Mouse (Mus musculus): ENCODE measurements at regions not wholly inside any gene's neighbourhood (a gene's known extent, or its start where the extent isn't known, plus 50 kb on each side); places are given as distances from the start of the nearest gene placed in this dataset.

DNA sequence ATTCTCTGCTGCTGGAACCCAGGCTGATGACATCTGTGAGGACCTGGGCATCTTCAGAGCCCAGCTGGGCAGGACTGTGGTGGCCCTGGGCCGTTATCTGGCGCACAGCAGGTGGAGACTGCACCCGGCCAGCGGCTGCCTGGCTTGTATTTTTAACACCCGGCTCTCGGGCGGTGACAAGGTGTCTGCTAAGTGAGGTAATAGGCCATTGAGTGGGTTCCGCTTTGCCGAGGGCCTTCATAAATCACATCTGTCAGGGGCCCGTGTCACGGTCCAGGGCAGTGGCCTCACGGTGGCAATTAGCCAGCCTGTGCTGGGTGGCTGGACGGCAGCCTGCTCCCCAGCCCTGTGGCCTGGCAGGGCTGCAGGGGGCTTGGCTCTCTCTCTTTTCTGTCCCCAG lies 118.8 kb downstream of the Mn1 start:
- Histone ChIP-seq H3K9ac (replicated peaks; ENCODE audit: low read length) (no peak overlapping the region), H3K27ac (replicated peaks; ENCODE audit: low read depth, low read length) (no peak overlapping the region), H3K4me3 (replicated peaks; ENCODE audit: low read depth, low read length) (no peak overlapping the region), H3K4me1 (ENCODE audit: control insufficient read depth, insufficient read depth, low read length) (peaks cover 14% of the 10 kb centered on the region), H3K9me3 (ENCODE audit: control insufficient read depth, low read length) (no peaks in the 10 kb centered on the region), H3K27me3 (ENCODE audit: control insufficient read depth, insufficient read depth, low read length) (no peaks in the 10 kb centered on the region), H3K36me3 (ENCODE audit: control insufficient read depth, insufficient read depth, low read length) (no peaks in the 10 kb centered on the region), H3K4me2 (ENCODE audit: low read length) (no peak overlapping the region)
- WGBS: 36% methylated on average over 13 of the region's 13 CpGs
- ATAC-seq (ENCODE audit: low FRiP score, low TSS enrichment) (no peak), DNase-seq (no peak)

DNA sequence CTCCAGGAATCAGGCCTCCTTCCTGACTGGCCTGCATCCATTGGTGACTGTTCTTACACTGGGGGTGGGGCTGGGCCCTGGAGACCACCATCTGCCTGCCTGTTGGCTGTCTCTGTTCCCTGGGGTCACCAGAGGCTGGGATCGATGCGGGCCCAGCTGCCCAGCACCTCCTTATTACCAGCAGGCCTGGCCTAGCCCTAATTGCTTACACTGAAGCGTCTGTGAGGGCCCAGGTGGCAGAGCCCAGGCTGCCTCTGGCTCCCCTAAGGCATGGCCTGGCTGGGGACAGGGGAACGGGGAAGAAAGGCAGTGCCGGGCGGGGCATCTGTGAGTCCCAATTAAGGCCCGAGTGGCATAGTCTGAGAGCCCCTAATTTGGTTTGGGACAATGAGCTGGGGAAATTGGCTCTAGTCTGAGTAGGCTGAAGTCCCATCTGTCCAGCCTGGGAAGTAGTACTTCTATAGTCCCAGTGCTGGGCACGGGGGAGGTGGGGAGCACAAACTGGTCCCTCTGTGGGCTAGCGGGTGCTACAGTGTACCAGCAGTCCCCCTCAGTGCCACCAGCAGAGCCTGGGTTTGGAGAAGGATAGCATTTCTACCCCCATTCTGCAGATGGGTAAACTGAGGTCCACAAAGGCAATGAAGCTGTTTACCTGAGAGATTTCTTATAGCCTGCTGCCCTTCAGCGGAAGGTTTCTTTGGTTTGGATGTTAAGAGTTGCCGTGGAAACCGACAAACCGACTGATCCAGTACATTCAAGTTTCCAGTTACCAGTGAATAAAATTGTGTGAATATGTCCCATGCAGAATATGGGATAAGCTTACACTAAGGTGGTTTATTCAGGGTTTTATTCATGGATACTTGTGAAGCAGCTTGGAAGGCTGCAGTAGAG lies 121.6 kb downstream of the Mn1 start:
- peak; percentile 72 for ATAC-seq (ENCODE audit: low FRiP score, low TSS enrichment)
- Histone ChIP-seq H3K36me3 (ENCODE audit: control insufficient read depth, insufficient read depth, low read length) (no peaks in the 10 kb centered on the region), H3K27ac (replicated peaks; ENCODE audit: low read depth, low read length) (no peak overlapping the region; the same call in 1 of the 2 replicates), H3K4me2 (ENCODE audit: low read length) (no peak overlapping the region), H3K4me1 (ENCODE audit: control insufficient read depth, insufficient read depth, low read length) (peaks cover 10% of the 10 kb centered on the region; the same call in 1 of the 2 replicates), H3K4me3 (replicated peaks; ENCODE audit: low read depth, low read length) (no peak overlapping the region), H3K9me3 (ENCODE audit: control insufficient read depth, low read length) (no peaks in the 10 kb centered on the region), H3K27me3 (ENCODE audit: control insufficient read depth, insufficient read depth, low read length) (no peaks in the 10 kb centered on the region), H3K9ac (replicated peaks; ENCODE audit: low read length) (no peak overlapping the region)
- WGBS: 46% methylated on average over 13 of the region's 13 CpGs
- DNase-seq: peak; percentile 62

DNA sequence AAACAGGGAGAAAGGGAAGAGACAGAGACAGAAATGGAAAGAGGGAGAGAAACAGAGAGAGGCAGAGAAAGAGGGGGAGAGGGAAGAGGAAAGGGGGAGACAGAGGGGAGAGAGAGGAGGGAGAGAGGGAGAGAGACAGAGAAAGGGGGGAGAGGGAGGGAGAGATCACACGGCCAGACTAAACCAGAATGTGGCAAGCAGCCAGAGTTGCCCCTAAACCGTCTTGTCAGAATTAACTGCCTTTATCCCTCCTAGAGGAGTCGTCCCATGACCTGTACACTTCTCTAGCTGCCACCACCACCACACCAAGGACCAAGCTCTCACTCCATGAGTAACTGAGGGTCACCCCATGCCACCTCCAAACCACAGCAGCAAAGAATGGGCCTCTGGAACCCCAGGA lies 123.3 kb downstream of the Mn1 start:
- 18% methylated on average over 3 of the region's 3 CpGs for WGBS
- H3K27ac ChIP-seq (replicated peaks; ENCODE audit: low read depth, low read length): no peak overlapping the region
- DNase-seq (peak; percentile 67), ATAC-seq (ENCODE audit: low FRiP score, low TSS enrichment) (no peak)
- H3K9ac ChIP-seq (replicated peaks; ENCODE audit: low read length): no peak overlapping the region
- H3K4me2 ChIP-seq (ENCODE audit: low read length): no peak overlapping the region
- peaks cover 7% of the 10 kb centered on the region; the same call in 1 of the 2 replicates for H3K4me1 ChIP-seq (ENCODE audit: control insufficient read depth, insufficient read depth, low read length)
- H3K4me3 ChIP-seq (replicated peaks; ENCODE audit: low read depth, low read length): no peak overlapping the region
- no peaks in the 10 kb centered on the region for H3K36me3 ChIP-seq (ENCODE audit: control insufficient read depth, insufficient read depth, low read length)
- H3K9me3 ChIP-seq (ENCODE audit: control insufficient read depth, low read length): no peaks in the 10 kb centered on the region
- no peaks in the 10 kb centered on the region for H3K27me3 ChIP-seq (ENCODE audit: control insufficient read depth, insufficient read depth, low read length)

DNA sequence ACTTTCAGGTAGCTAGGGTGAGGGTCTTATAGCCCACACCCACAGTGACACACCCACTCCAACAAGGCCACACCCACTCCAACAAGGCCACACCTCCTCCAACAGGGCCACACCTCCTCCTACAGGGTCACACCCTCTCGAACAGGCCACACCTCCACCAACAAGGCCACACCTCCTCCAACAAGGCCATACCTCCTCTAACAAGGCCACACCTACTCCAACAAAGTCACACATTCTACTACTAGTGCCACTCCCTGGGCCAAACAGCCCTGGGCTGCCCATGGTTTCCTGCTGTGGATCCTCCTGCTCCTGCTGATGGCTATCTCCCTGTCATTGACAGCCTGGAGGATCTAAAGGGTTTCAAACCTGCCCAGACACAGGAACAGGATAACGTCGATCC lies 124.9 kb downstream of the Mn1 start:
- Histone ChIP-seq H3K9ac (replicated peaks; ENCODE audit: low read length) (no peak overlapping the region), H3K36me3 (ENCODE audit: control insufficient read depth, insufficient read depth, low read length) (no peaks in the 10 kb centered on the region), H3K27ac (replicated peaks; ENCODE audit: low read depth, low read length) (no peak overlapping the region), H3K27me3 (ENCODE audit: control insufficient read depth, insufficient read depth, low read length) (no peaks in the 10 kb centered on the region), H3K4me3 (replicated peaks; ENCODE audit: low read depth, low read length) (no peak overlapping the region), H3K4me1 (ENCODE audit: control insufficient read depth, insufficient read depth, low read length) (peaks cover 3% of the 10 kb centered on the region; the same call in 1 of the 2 replicates), H3K4me2 (ENCODE audit: low read length) (no peak overlapping the region), H3K9me3 (ENCODE audit: control insufficient read depth, low read length) (no peaks in the 10 kb centered on the region)
- 90% methylated on average over 3 of the region's 3 CpGs for WGBS
- ATAC-seq (ENCODE audit: low FRiP score, low TSS enrichment) (no peak), DNase-seq (no peak)

DNA sequence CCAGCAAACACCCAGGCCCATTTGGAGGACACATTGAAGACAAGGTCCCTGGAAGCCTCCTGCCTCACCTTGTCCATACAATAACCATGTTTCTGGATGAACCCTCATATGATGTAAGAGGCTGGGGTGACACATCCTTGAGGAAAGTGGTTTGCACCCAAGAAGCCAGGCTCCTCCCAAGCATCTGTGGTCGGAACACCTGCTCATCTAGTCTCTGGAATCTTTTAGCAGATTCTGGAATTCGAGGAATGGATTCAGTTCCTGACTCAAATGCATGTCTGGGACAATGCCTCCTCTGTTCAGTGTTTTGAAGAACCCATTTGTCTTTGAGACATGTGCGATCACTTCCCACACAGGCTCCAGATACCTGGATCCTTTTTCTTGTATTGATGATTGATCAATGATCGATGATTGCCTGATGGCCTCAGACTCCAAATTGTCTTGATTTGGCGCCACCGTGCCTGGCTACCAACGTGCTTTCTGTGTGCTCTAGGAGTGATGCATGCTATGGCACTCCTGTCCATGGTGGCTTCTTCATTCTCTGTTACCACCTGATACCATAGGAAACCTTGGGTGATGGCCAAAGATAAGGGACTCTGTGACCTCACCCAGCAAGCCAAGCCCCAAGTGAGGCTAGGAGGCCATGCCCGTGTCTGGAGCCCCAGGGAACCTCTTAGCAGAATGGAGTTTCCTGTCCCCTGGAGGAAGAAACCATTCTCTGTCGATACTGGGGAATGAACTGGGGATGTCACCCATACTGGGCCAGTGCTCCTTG lies 126.7 kb downstream of the Mn1 start:
- WGBS: 90% methylated on average over 9 of the region's 9 CpGs
- Histone ChIP-seq H3K36me3 (ENCODE audit: control insufficient read depth, insufficient read depth, low read length) (no peaks in the 10 kb centered on the region), H3K4me1 (ENCODE audit: control insufficient read depth, insufficient read depth, low read length) (peaks cover 5% of the 10 kb centered on the region; the same call in 1 of the 2 replicates), H3K27ac (replicated peaks; ENCODE audit: low read depth, low read length) (no peak overlapping the region), H3K9me3 (ENCODE audit: control insufficient read depth, low read length) (no peaks in the 10 kb centered on the region), H3K4me3 (replicated peaks; ENCODE audit: low read depth, low read length) (no peak overlapping the region), H3K4me2 (ENCODE audit: low read length) (no peak overlapping the region), H3K9ac (replicated peaks; ENCODE audit: low read length) (no peak overlapping the region), H3K27me3 (ENCODE audit: control insufficient read depth, insufficient read depth, low read length) (no peaks in the 10 kb centered on the region)
- no peak for DNase-seq
- ATAC-seq (ENCODE audit: low FRiP score, low TSS enrichment): no peak

DNA sequence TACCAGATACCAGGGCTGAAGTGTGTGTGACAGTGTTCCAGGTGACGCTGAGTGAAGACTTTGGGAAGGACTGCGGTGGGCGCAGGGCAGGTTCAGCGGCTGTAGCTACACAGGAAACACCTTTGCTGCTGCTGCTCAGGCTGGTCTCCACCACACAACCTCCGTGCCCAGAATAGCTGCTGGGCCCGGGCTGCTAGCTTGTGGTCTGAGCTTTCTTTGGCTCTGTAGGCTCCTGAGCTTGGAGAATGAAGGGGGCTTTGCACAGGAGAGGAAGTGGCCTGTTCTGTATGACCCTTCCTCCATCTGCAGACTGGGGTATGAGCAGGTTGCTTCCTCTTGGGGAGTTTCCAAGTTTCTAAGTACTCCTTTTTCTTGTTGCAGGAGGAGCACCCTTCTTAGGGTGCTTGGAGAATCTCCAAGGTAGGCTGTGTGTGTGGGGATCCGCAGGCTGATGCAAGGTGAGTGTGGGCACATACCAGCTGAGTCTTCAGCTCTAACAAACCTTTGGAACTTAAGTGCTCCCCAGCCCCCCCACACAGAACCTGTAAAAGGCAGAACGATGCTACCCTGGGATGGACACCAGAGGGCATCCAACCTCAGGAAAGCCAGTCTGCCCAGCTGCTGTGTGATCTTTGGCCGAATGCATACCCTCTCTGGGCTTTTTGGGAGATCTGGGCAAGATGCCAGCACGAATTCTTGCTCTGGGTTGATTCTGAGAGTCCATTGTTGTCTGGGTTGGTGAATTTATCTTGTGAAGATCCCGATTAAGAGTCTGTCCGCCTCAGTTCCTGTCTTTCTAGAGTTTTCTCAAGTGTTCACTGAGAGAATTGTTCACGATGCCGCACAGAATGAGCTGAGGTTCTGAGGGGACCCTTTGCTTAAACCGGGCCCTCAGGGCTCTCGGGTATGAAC lies 136.6 kb downstream of the Mn1 start:
- H3K4me1 ChIP-seq (ENCODE audit: control insufficient read depth, insufficient read depth, low read length): peaks cover 18% of the 10 kb centered on the region
- no peaks in the 10 kb centered on the region for H3K36me3 ChIP-seq (ENCODE audit: control insufficient read depth, insufficient read depth, low read length)
- no peak overlapping the region for H3K9ac ChIP-seq (replicated peaks; ENCODE audit: low read length)
- no peak overlapping the region for H3K4me3 ChIP-seq (replicated peaks; ENCODE audit: low read depth, low read length)
- peak overlapping the region; percentile 73; the same call in 1 of the 2 replicates for H3K27ac ChIP-seq (replicated peaks; ENCODE audit: low read depth, low read length)
- DNase-seq (no peak), ATAC-seq (ENCODE audit: low FRiP score, low TSS enrichment) (no peak)
- no peak overlapping the region for H3K4me2 ChIP-seq (ENCODE audit: low read length)
- no peaks in the 10 kb centered on the region for H3K9me3 ChIP-seq (ENCODE audit: control insufficient read depth, low read length)
- no peaks in the 10 kb centered on the region for H3K27me3 ChIP-seq (ENCODE audit: control insufficient read depth, insufficient read depth, low read length)
- WGBS: 75% methylated on average over 16 of the region's 16 CpGs

DNA sequence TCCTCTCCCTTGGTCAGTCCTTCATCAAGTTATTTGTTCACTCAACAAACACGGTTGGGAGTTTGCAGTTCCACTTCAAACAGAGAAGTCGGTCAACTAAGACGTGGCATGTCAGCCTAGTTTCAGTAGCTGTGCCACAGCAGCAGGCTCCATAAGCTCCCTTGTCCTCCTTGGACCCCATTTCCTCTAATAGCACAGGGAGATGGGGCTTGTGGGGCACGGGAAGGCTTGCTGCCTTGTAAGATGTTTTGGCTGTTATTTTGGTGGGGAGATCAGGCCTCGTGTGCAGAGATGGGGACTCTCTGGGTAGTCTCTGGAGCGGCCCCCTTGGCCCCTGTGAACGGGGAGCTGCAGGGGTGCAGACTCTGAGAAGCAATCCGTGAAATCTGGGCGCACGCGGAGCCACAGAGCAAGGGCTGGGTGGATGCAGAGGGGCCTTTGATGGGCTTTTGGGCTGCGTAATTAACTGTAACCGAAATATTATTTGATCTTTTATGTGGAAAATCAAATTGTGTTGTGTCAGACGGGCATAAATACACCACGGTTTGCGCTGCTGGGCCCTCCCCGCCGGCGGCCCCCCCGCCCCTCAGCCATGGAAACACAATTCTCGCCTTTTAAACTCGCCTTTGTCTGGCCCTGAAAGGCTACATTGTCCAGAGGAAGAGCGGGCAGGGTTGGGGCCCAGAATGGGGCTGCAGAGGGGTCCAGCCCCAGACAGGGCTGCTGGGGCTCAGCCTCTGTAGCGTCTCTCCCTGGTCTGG lies 137.6 kb downstream of the Mn1 start:
- Histone ChIP-seq H3K4me3 (replicated peaks; ENCODE audit: low read depth, low read length) (no peak overlapping the region), H3K27me3 (ENCODE audit: control insufficient read depth, insufficient read depth, low read length) (no peaks in the 10 kb centered on the region), H3K4me2 (ENCODE audit: low read length) (peak overlapping the region; percentile 22; the same call in 1 of the 2 replicates), H3K9me3 (ENCODE audit: control insufficient read depth, low read length) (no peaks in the 10 kb centered on the region), H3K9ac (replicated peaks; ENCODE audit: low read length) (peak overlapping the region; percentile 34; the same call in 1 of the 2 replicates), H3K27ac (replicated peaks; ENCODE audit: low read depth, low read length) (peak overlapping the region; percentile 73), H3K36me3 (ENCODE audit: control insufficient read depth, insufficient read depth, low read length) (no peaks in the 10 kb centered on the region), H3K4me1 (ENCODE audit: control insufficient read depth, insufficient read depth, low read length) (peaks cover 18% of the 10 kb centered on the region)
- peak; percentile 79 for DNase-seq
- peak; percentile 90 for ATAC-seq (ENCODE audit: low FRiP score, low TSS enrichment)
- WGBS: 3% methylated on average over 24 of the region's 24 CpGs
